Mouse (Mus musculus) heart, postnatal 0 days (tissue): ENCODE data around the gene Slc13a5. TPM values are rescaled to one million over a fixed set of nuclear protein-coding genes. Genes with fewer than 3 reads are reported as not detected.

Source experiments
- ATAC-seq: fragments of 200-750 bp; cut with Nextera tagmentation; 2 replicates; pipeline ENCODE4 v1.8.0; 2017; ENCODE audit warnings: low read depth, moderate number of reproducible peaks, moderate library complexity; ENCODE audit not compliant: insufficient read depth
- DNase-seq: peaks from one replicate; pipeline ENCODE4 v3.0.0-alpha.2; 2016; ENCODE audit warnings: low spot score
- H3K27ac ChIP-seq: fragments of 300-500 bp; sonication (generic); 2 replicates; pipeline ENCODE4 v1.5.1; 2014; ENCODE audit warnings: low read depth, mild to moderate bottlenecking
- H3K27me3 ChIP-seq: fragments of 300-500 bp; sonication (generic); 2 replicates; pipeline ENCODE4 v1.6.1; 2014; ENCODE audit warnings: low read length, mixed read lengths; ENCODE audit not compliant: control insufficient read depth, insufficient read depth
- H3K36me3 ChIP-seq: fragments of 300-500 bp; sonication (generic); replicated peaks from 2 replicates; pipeline ENCODE4 v1.6.1; 2014; ENCODE audit warnings: low read length, mixed read lengths; ENCODE audit not compliant: control insufficient read depth, insufficient read depth
- H3K4me1 ChIP-seq: fragments of 300-500 bp; sonication (generic); 2 replicates; pipeline ENCODE4 v1.6.1; 2014; ENCODE audit warnings: antibody characterized with exemption; ENCODE audit not compliant: control insufficient read depth, insufficient read depth
- H3K4me2 ChIP-seq: fragments of 300-500 bp; sonication (generic); 2 replicates; pipeline ENCODE4 v1.6.1; 2014; ENCODE audit warnings: low read depth, mild to moderate bottlenecking, low read length, moderate library complexity
- H3K4me3 ChIP-seq: fragments of 300-500 bp; sonication (generic); 2 replicates; pipeline ENCODE4 v1.5.1; 2014; ENCODE audit warnings: low read depth, low read length
- H3K9ac ChIP-seq: fragments of 300-500 bp; sonication (generic); replicated peaks from 2 replicates; pipeline ENCODE4 v1.6.1; 2014; ENCODE audit warnings: low read depth, low read length, mixed read lengths
- H3K9me3 ChIP-seq: fragments of 300-500 bp; sonication (generic); replicated peaks from 2 replicates; pipeline ENCODE4 v1.6.1; 2016; ENCODE audit warnings: low read length; ENCODE audit not compliant: control insufficient read depth
- CTCF ChIP-seq: IDR thresholded peaks from 2 replicates; pipeline ENCODE4 v1.5.1; 2016; ENCODE audit warnings: antibody characterized with exemption, control low read depth, low read depth
- EP300 ChIP-seq: IDR thresholded peaks from 2 replicates; pipeline ENCODE4 v1.6.1; 2016; ENCODE audit warnings: antibody characterized with exemption, low read depth
- WGBS: fragments of 180-500 bp; shearing (Covaris S2); extraction: QIAGEN DNeasy Blood & Tissue Kit; methylation state at CpG from one replicate; pipeline ENCODE4 v1.1.7; 2014; 5-methylcytosine and 5-hydroxymethylcytosine counted together
- polyA plus RNA-seq: library from polyadenylated mRNA; unstranded; fragments of >200 nt; fragmentation: Nextera tagmentation; extraction: Ambion mirVana; gene quantifications from 2 replicates; pipeline ENCODE4 v1.2.1, GENCODE M21; 2015
- total RNA-seq: library from RNA; depleted of rRNA; stranded (reverse); fragments of >200 nt; gene quantifications from 2 replicates; pipeline ENCODE4 v1.2.3, GENCODE M21; 2014; ENCODE audit warnings: low replicate concordance

Slc13a5 gene
- total and polyA plus RNA-seq, 2 experiments from 2014 or later: not detected

DNA sequence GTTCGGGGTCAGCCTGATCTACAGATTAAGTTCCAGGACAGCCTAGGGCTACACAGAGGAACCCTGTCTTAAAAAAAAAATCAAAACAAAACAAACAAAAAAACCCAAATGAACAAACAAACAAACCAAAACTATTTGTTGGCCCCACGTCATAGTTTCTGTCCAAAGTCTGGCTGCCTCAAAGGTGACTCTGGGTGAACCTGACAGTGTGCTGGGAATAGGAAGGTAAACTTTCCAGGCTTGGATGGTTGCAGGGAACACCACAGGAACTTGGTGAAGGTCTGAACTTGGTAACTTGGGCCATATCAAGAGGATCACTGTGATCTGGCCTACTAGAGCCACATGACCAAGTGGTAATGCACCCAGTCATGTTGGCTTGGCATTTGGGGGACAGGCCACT, 10.6 kb downstream of the Slc13a5 start:
- Histone ChIP-seq H3K9ac (no peak overlapping the region), H3K36me3 (no peaks in the 10 kb centered on the region), H3K9me3 (no peaks in the 10 kb centered on the region), H3K4me2 (no peak overlapping the region), H3K4me3 (no peak overlapping the region), H3K4me1 (no peaks in the 10 kb centered on the region), H3K27ac (no peak overlapping the region), H3K27me3 (no peaks in the 10 kb centered on the region)
- WGBS: 77% methylated on average over 2 of the region's 2 CpGs
- ATAC-seq: no peak
- TF ChIP-seq CTCF: no peak
- TF ChIP-seq EP300: no peak
- DNase-seq: no peak

DNA sequence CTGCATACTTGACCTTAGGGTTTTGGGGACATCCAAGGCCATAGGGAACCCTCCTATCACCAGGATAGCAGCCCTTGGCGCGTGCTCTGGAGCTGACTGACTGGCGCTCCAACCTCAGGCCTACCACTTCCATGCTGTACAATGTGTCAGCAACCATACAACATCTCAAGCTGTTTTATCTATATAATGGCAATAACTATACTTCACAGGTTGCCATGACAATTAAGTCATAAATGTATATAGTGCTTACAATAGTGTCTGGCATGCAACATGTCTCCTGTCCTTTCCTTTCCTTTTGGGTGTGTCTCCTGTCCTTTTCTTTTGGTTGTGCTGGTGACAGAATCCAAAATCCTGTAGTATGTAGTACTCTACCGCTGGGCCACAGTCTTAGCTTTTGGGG, 11.4 kb downstream of the Slc13a5 start:
- Histone ChIP-seq H3K4me2 (no peak overlapping the region), H3K27ac (no peak overlapping the region), H3K4me1 (no peaks in the 10 kb centered on the region), H3K36me3 (no peaks in the 10 kb centered on the region), H3K9me3 (no peaks in the 10 kb centered on the region), H3K27me3 (no peaks in the 10 kb centered on the region), H3K9ac (no peak overlapping the region), H3K4me3 (no peak overlapping the region)
- TF ChIP-seq CTCF (no peak), EP300 (no peak)
- ATAC-seq (no peak), DNase-seq (no peak)
- WGBS: 84% methylated on average over 4 of the region's 4 CpGs

DNA sequence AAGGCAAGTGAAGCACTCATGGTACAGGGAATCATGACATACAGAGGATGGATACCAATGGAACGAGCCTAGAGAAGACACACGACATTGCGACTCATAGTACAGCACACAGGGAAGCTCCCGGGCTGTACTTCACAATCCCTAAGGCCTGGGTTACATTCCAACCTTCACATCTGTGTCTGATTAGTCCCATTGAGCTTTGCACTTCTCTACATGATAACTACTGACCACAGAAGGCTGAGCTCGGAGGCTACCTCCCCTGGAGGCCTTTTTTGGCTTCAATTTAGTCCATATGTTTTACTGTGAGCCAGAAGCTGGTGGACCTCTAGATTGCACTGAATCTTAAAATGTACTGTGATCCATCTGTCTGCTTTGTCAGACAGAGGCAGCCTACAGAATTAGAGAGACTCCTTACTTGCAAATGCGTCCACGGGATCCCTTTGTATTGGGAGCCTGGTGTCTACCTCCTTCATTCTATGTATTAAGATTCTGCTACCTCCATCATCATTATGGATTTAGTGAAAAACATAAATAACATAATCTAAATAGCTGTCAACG, 21.7 kb downstream of the Slc13a5 start:
- TF ChIP-seq CTCF: no peak
- no peak for TF ChIP-seq EP300
- no peak for ATAC-seq
- Histone ChIP-seq H3K36me3 (no peaks in the 10 kb centered on the region), H3K9ac (no peak overlapping the region), H3K4me1 (no peaks in the 10 kb centered on the region), H3K4me2 (no peak overlapping the region), H3K9me3 (no peaks in the 10 kb centered on the region), H3K4me3 (no peak overlapping the region), H3K27me3 (no peaks in the 10 kb centered on the region), H3K27ac (no peak overlapping the region)
- WGBS: 70% methylated on average over 8 of the region's 8 CpGs
- DNase-seq: no peak

DNA sequence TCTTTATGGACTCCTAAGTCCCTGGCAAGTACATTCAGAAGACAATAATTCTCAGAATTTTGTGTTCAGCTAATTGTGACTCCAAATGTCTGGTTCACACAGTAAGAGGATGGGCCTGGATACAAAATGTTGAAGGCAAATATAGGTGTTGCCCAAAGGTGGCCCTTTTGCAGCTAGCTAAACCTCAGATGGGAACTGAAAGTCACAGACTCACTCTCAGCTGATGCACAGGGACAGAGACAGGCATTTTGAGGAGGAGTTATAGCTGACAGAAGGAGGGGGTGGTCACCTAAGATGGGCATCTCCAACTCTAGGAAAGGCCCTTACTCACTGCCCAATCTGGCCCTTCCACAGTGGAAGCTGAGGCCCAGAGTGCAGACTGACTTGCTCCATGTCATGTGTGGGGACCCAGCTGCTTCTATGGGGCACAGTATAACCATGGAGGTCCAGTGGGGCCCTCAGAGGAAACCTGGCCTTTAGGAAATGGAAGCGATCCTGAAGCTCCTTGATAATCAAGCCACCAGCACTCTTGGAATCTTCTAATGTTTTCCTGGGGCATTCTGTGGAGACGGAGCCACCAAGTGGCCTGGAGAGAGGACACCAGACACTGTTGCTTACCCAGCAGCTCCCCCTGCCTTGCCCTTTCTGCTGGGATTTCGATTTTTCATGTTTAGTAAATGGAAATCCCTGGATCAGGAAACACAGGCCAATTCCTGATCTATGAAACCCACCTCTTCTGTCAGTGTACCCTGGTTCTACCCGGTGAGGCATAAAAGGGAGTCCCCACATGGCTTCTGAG, 26.8 kb downstream of the Slc13a5 start:
- Histone ChIP-seq H3K27me3 (no peaks in the 10 kb centered on the region), H3K4me3 (no peak overlapping the region), H3K36me3 (no peaks in the 10 kb centered on the region), H3K9me3 (no peaks in the 10 kb centered on the region), H3K4me2 (no peak overlapping the region), H3K27ac (no peak overlapping the region), H3K9ac (no peak overlapping the region), H3K4me1 (no peaks in the 10 kb centered on the region)
- 62% methylated on average over 4 of the region's 4 CpGs for WGBS
- TF ChIP-seq EP300 (no peak), CTCF (no peak)
- DNase-seq: no peak
- ATAC-seq: no peak

- H3K9me3 ChIP-seq: no peaks in the 10 kb centered on the region
- no peaks in the 10 kb centered on the region for H3K36me3 ChIP-seq
- DNase-seq (no peak), ATAC-seq (no peak)
- no peak overlapping the region for H3K27ac ChIP-seq
- no peaks in the 10 kb centered on the region for H3K27me3 ChIP-seq
- 67% methylated on average over 5 of the region's 5 CpGs for WGBS
- H3K9ac ChIP-seq: no peak overlapping the region
- TF ChIP-seq EP300 (no peak), CTCF (no peak)
- H3K4me2 ChIP-seq: no peak overlapping the region
- H3K4me1 ChIP-seq: no peaks in the 10 kb centered on the region
- no peak overlapping the region for H3K4me3 ChIP-seq
Measured at GRCm38 (mm10) chr11:72234013-72234412, 33.0 kb downstream of the Slc13a5 start.

GRCm38 (mm10) chr11:72232991-72233390, 34.0 kb downstream of the Slc13a5 start:
- H3K27ac ChIP-seq: no peak overlapping the region
- no peaks in the 10 kb centered on the region for H3K9me3 ChIP-seq
- no peak overlapping the region for H3K4me2 ChIP-seq
- no peak for ATAC-seq
- TF ChIP-seq CTCF (no peak), EP300 (no peak)
- WGBS: 56% methylated on average over 1 of the region's 1 CpGs
- H3K27me3 ChIP-seq: no peaks in the 10 kb centered on the region
- no peak for DNase-seq
- H3K4me3 ChIP-seq: no peak overlapping the region
- no peaks in the 10 kb centered on the region for H3K4me1 ChIP-seq
- no peak overlapping the region for H3K9ac ChIP-seq
- no peaks in the 10 kb centered on the region for H3K36me3 ChIP-seq
